Mouse (Mus musculus) CH12.LX (cell line): ENCODE measurements at regions not wholly inside any gene's neighbourhood (a gene's known extent, or its start where the extent isn't known, plus 50 kb on each side); places are given as distances from the start of the nearest gene placed in this dataset.

Experiments
- DNase-seq: peaks from one replicate; pipeline ENCODE4 v3.0.0-alpha.2; 2013; ENCODE audit errors: extremely low read depth
- H3K27ac ChIP-seq: 2 replicates; pipeline ENCODE4 v1.5.1; 2012; ENCODE audit warnings: low read depth, mild to moderate bottlenecking, control low read depth, moderate library complexity; ENCODE audit not compliant: insufficient read depth
- H3K27me3 ChIP-seq: replicated peaks from 2 replicates; pipeline ENCODE3; 2012; ENCODE audit warnings: inconsistent platforms
- H3K36me3 ChIP-seq, 2 experiments: replicated peaks in 1 of 2; 2 replicates each; pipeline versions ENCODE3 to v1.6.1; 2012; ENCODE audit warnings: inconsistent platforms in 1 of 2, low read length in 1 of 2, mild to moderate bottlenecking in 1 of 2, mixed read lengths in 1 of 2, moderate library complexity in 1 of 2; ENCODE audit not compliant: control insufficient read depth in 1 of 2, insufficient read depth in 1 of 2
- H3K4me1 ChIP-seq, 2 experiments: 2 replicates each; pipeline ENCODE4 v1.6.1; 2012; ENCODE audit warnings: inconsistent platforms in 1 of 2, moderate library complexity in 1 of 2; ENCODE audit not compliant: insufficient read depth in 2 of 2, control insufficient read depth in 1 of 2
- H3K4me2 ChIP-seq: 2 replicates; pipeline ENCODE4 v1.6.1; 2012; ENCODE audit warnings: low read depth, mild to moderate bottlenecking, control low read depth; ENCODE audit not compliant: poor library complexity, insufficient read depth, severe bottlenecking
- H3K4me3 ChIP-seq, 3 experiments: fragments of 150-350 bp in 1 of 3; sonication (generic) in 1 of 3; replicated peaks in 1 of 3; 2 replicates each; pipeline versions ENCODE3 to v1.5.1; 2011 to 2012; ENCODE audit warnings: low read depth in 2 of 3, low read length in 2 of 3, mild to moderate bottlenecking in 2 of 3, moderate library complexity in 2 of 3, control low read depth in 1 of 3, improper control_type of control experiment in 1 of 3, inconsistent platforms in 1 of 3, mixed read lengths in 1 of 3; ENCODE audit not compliant: poor library complexity in 1 of 3
- H3K79me2 ChIP-seq: replicated peaks from 2 replicates; pipeline ENCODE4 v1.6.1; 2012; ENCODE audit warnings: mild to moderate bottlenecking, moderate library complexity; ENCODE audit not compliant: control insufficient read depth, poor library complexity, insufficient read depth, severe bottlenecking; ENCODE audit errors: extremely low read depth
- H3K9ac ChIP-seq: 2 replicates; pipeline ENCODE4 v1.6.1; 2012; ENCODE audit warnings: low read depth, mild to moderate bottlenecking, control low read depth, moderate library complexity; ENCODE audit not compliant: insufficient read depth
- H3K9me3 ChIP-seq: replicated peaks from 2 replicates; pipeline ENCODE3; 2012; ENCODE audit warnings: low read length, inconsistent platforms, mixed read lengths
- CHD1 ChIP-seq: IDR thresholded peaks from 2 replicates; pipeline ENCODE4 v1.6.1; 2012; ENCODE audit warnings: low read depth, low read length, improper control_type of control experiment, inconsistent platforms
- CHD2 ChIP-seq: IDR thresholded peaks from 2 replicates; pipeline ENCODE4 v1.6.1; 2011; ENCODE audit warnings: low read length, improper control_type of control experiment
- ELF1 ChIP-seq: IDR thresholded peaks from 2 replicates; pipeline ENCODE4 v1.6.1; 2014; ENCODE audit warnings: low read depth, mild to moderate bottlenecking, inconsistent platforms, low read length, improper control_type of control experiment
- EP300 ChIP-seq: IDR thresholded peaks from 2 replicates; pipeline ENCODE4 v1.6.1; 2011; ENCODE audit warnings: low read length, improper control_type of control experiment
- HCFC1 ChIP-seq: IDR thresholded peaks from 2 replicates; pipeline ENCODE4 v1.6.1; 2012; ENCODE audit warnings: low read depth, mild to moderate bottlenecking, inconsistent platforms, low read length, improper control_type of control experiment
- IRF4 ChIP-seq: IDR thresholded peaks from 2 replicates; pipeline ENCODE4 v1.6.1; 2014; ENCODE audit warnings: low read depth, mild to moderate bottlenecking, inconsistent platforms, low read length, improper control_type of control experiment
- JUN ChIP-seq: IDR thresholded peaks from 2 replicates; pipeline ENCODE4 v1.6.1; 2011; ENCODE audit warnings: low read depth, mild to moderate bottlenecking, low read length, improper control_type of control experiment, moderate library complexity; ENCODE audit not compliant: insufficient read depth
- JUND ChIP-seq: conservative IDR thresholded peaks from 2 replicates; pipeline ENCODE4 v1.6.1; 2011; ENCODE audit warnings: low read depth, low read length, improper control_type of control experiment
- KAT2A ChIP-seq: IDR thresholded peaks from 2 replicates; pipeline ENCODE4 v1.6.1; 2012; ENCODE audit warnings: low read length, improper control_type of control experiment, inconsistent platforms; ENCODE audit not compliant: insufficient replicate concordance
- MAFK ChIP-seq: IDR thresholded peaks from 2 replicates; pipeline ENCODE4 v1.6.1; 2011; ENCODE audit warnings: low read length, improper control_type of control experiment; ENCODE audit not compliant: insufficient replicate concordance
- MAX ChIP-seq: IDR thresholded peaks from 2 replicates; pipeline ENCODE4 v1.6.1; 2011; ENCODE audit warnings: low read length, improper control_type of control experiment
- MAZ ChIP-seq: IDR thresholded peaks from 2 replicates; pipeline ENCODE4 v1.6.1; 2012; ENCODE audit warnings: low read depth, mild to moderate bottlenecking, inconsistent platforms, low read length, improper control_type of control experiment, moderate library complexity
- MEF2A ChIP-seq: IDR thresholded peaks from 2 replicates; pipeline ENCODE4 v1.6.1; 2014; ENCODE audit warnings: low read depth, mild to moderate bottlenecking, inconsistent platforms, low read length, improper control_type of control experiment, borderline replicate concordance
- MXI1 ChIP-seq: IDR thresholded peaks from 2 replicates; pipeline ENCODE4 v1.6.1; 2011; ENCODE audit warnings: mild to moderate bottlenecking, low read depth, low read length, improper control_type of control experiment
- PAX5 ChIP-seq: IDR thresholded peaks from 2 replicates; pipeline ENCODE4 v1.6.1; 2012; ENCODE audit warnings: low read length, inconsistent platforms, mixed read lengths
- POLR2AphosphoS2 ChIP-seq: IDR thresholded peaks from 2 replicates; pipeline ENCODE4 v1.6.1; 2011; ENCODE audit warnings: low read depth, low read length, improper control_type of control experiment
- SIN3A ChIP-seq: IDR thresholded peaks from 2 replicates; pipeline ENCODE4 v1.6.1; 2012; ENCODE audit warnings: low read length, improper control_type of control experiment, inconsistent platforms
- SMC3 ChIP-seq: IDR thresholded peaks from 2 replicates; pipeline ENCODE4 v1.6.1; 2011; ENCODE audit warnings: low read depth, low read length, improper control_type of control experiment
- TBP ChIP-seq: conservative IDR thresholded peaks from 2 replicates; pipeline ENCODE4 v1.6.1; 2011; ENCODE audit warnings: low read depth, low read length, improper control_type of control experiment
- TCF12 ChIP-seq: IDR thresholded peaks from 2 replicates; pipeline ENCODE4 v1.6.1; 2014; ENCODE audit warnings: low read depth, mild to moderate bottlenecking, inconsistent platforms, low read length, improper control_type of control experiment
- UBTF ChIP-seq: IDR thresholded peaks from 2 replicates; pipeline ENCODE4 v1.6.1; 2012; ENCODE audit warnings: low read depth, mild to moderate bottlenecking, inconsistent platforms, low read length, improper control_type of control experiment, moderate library complexity
- USF1 ChIP-seq: IDR thresholded peaks from 2 replicates; pipeline ENCODE4 v1.6.1; 2014; ENCODE audit warnings: low read depth, mild to moderate bottlenecking, inconsistent platforms, low read length, improper control_type of control experiment
- ZC3H11A ChIP-seq: IDR thresholded peaks from 2 replicates; pipeline ENCODE4 v1.6.1; 2012; ENCODE audit warnings: low read depth, mild to moderate bottlenecking, inconsistent platforms, low read length, improper control_type of control experiment
- ZNF384 ChIP-seq: IDR thresholded peaks from 2 replicates; pipeline ENCODE4 v1.6.1; 2012; ENCODE audit warnings: low read depth, low read length, improper control_type of control experiment, inconsistent platforms
- dilution Hi-C: fragments of 300-500 bp; cut with MboI; formaldehyde crosslinking; loops from 2 replicates; pipeline ENCODE4 v1.14.3; 2020; ENCODE audit warnings: low sequenced_read_pairs; ENCODE audit not compliant: extremely low pct_unique_long_range_greater_than_20kb, extremely low pct_ligation_motif_present
- in situ Hi-C: fragments of 300-500 bp; cut with MboI; formaldehyde crosslinking; loops from 3 replicates; pipeline ENCODE4 v1.14.3; 2019; ENCODE audit warnings: low sequenced_read_pairs, low pct_ligation_motif_present, low pct_unique_long_range_greater_than_20kb, mixed read lengths

- H3K9me3 ChIP-seq = peaks cover 4% of the 10 kb centered on the region
- in situ Hi-C loops = no loop called here
- H3K4me1 ChIP-seq = no peaks in the 10 kb centered on the region
- no peaks in the 10 kb centered on the region for H3K79me2 ChIP-seq
- dilution Hi-C loops = no loop called here
- H3K36me3 ChIP-seq = no peaks in the 10 kb centered on the region
- TF ChIP-seq EP300 (no peak), SIN3A (no peak), KAT2A (no peak), TCF12 (no peak), ELF1 (no peak), UBTF (no peak), MAX (no peak), ZNF384 (no peak), JUND (no peak)
- no peak overlapping the region for H3K4me3 ChIP-seq
- H3K4me2 ChIP-seq = no peak overlapping the region
- H3K9ac ChIP-seq = no peak overlapping the region
- H3K27me3 ChIP-seq = no peaks in the 10 kb centered on the region
- no peak for DNase-seq
- no peak overlapping the region for H3K27ac ChIP-seq
These were observed 709.7 kb downstream of the Diaph3 start for GRCm38 (mm10) chr14:86431215-86431816.

DNA sequence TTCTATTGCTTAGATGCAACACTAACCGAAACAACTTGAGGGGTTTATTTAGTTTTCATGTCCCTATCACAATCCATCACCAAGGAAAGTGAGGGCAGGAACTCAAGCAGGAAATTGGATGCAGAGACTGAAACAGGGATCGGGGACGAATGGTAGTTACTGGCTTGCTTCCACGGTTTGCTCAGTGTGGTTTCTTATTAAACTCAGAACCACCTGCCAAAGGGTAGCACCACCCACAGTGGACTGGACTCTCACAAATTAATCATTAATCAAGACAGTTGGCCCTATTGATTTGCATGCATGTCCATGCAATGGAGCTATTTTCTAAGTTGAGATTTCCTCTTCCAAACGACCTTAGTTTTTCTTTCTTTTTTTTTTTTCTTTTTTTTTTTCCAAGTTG, 719.2 kb downstream of the Diaph3 start:
- dilution Hi-C loops = no loop called here
- no peak overlapping the region for H3K27ac ChIP-seq
- peaks cover 3% of the 10 kb centered on the region for H3K9me3 ChIP-seq
- DNase-seq = no peak
- H3K79me2 ChIP-seq = no peaks in the 10 kb centered on the region
- in situ Hi-C loops = no loop called here
- H3K4me2 ChIP-seq = no peak overlapping the region
- TF ChIP-seq ZC3H11A = no peak
- no peak for TF ChIP-seq IRF4
- TF ChIP-seq JUND = no peak
- no peak for TF ChIP-seq USF1
- no peak for TF ChIP-seq MAFK
- TF ChIP-seq CHD1 = no peak
- TF ChIP-seq JUN = no peak
- TF ChIP-seq MEF2A = no peak
- no peak for TF ChIP-seq TBP
- TF ChIP-seq MAZ = no peak
- TF ChIP-seq TCF12 = no peak
- TF ChIP-seq CHD2 = no peak
- no peak for TF ChIP-seq SMC3
- no peak for TF ChIP-seq POLR2AphosphoS2
- TF ChIP-seq MXI1 = no peak
- TF ChIP-seq EP300 = no peak
- TF ChIP-seq PAX5 = no peak
- no peak for TF ChIP-seq HCFC1
- H3K4me1 ChIP-seq = no peaks in the 10 kb centered on the region
- H3K4me3 ChIP-seq = no peak overlapping the region
- H3K36me3 ChIP-seq = no peaks in the 10 kb centered on the region
- no peaks in the 10 kb centered on the region for H3K27me3 ChIP-seq
- H3K9ac ChIP-seq = no peak overlapping the region
